Mouse (Mus musculus): ENCODE results near the gene Mmp8.

Gene Mmp8

GRCm38 (mm10) chr9:7594816-7595540 lies 36.7 kb downstream of the Mmp8 start:
- peak; percentile 76 for DNase-seq

GRCm38 (mm10) chr9:7602982-7603742 lies 44.9 kb downstream of the Mmp8 start:
- peak; percentile 74 for DNase-seq

GRCm38 (mm10) chr9:7604005-7604404 lies 45.7 kb downstream of the Mmp8 start:
- DNase-seq: no peak

- DNase-seq: no peak
Observed at GRCm38 (mm10) chr9:7605638-7606037, 47.4 kb downstream of the Mmp8 start.
